Mouse (Mus musculus) heart, embryonic 15.5 days (tissue): ENCODE results near the gene Zfp398. TPM values are rescaled to one million over a fixed set of nuclear protein-coding genes. Genes with fewer than 3 reads are reported as not detected.

Experiments used
- microRNA counts: library from miRNA; unstranded; fragments of <30 nt; microRNA quantifications from one replicate; lab custom pipeline; 2016
- microRNA-seq: library from miRNA; unstranded; fragments of <30 nt; microRNA quantifications from one replicate; pipeline ENCODE4, GENCODE M21; 2016
- polyA plus RNA-seq: library from polyadenylated mRNA; unstranded; fragments of >200 nt; fragmentation: Nextera tagmentation; extraction: Ambion mirVana; gene quantifications from 2 replicates; pipeline ENCODE4 v1.2.1, GENCODE M21; 2015

Gene Zfp398
- polyA plus RNA-seq, 1 experiment from 2014 or later, result 4.0 TPM

MicroRNA genes within 50 kb of the gene (microRNA counts, 519-probe panel; counts per million panel counts)
- microRNA mmu-miR-704 (lab: Ali Mortazavi, UCI), result not detected

Small RNA genes lying within 50 kb of the gene (microRNA-seq; reads per million reads assigned to microRNA genes)
- not detected for gene Mir704

Other genes with a start within 250 kb of the Zfp398 start
- 49.7 and 50.8 TPM in 2 replicates for gene Ezh2, start 240.3 kb upstream of the Zfp398 start, polyA plus RNA-seq
- 131 and 161 TPM in 2 replicates for gene Pdia4, start 22.2 kb upstream of the Zfp398 start, polyA plus RNA-seq
- gene Zfp786, start 4.8 kb upstream of the Zfp398 start, polyA plus RNA-seq, result 1.1 and 1.8 TPM in 2 replicates
- 7.6 and 10.8 TPM in 2 replicates for gene Zfp282, start 41.5 kb downstream of the Zfp398 start, polyA plus RNA-seq
- 9.8 and 10.1 TPM in 2 replicates for gene Zfp212, start 84.8 kb downstream of the Zfp398 start, polyA plus RNA-seq
- gene Zfp956, start 117.7 kb downstream of the Zfp398 start, polyA plus RNA-seq, result 2.9 and 4.4 TPM in 2 replicates
- 2.8 and 4.1 TPM in 2 replicates for gene Zfp777, start 213.2 kb downstream of the Zfp398 start, polyA plus RNA-seq